ENCODE assay signal across 39 mouse cellular contexts in the genomic region with DNA sequence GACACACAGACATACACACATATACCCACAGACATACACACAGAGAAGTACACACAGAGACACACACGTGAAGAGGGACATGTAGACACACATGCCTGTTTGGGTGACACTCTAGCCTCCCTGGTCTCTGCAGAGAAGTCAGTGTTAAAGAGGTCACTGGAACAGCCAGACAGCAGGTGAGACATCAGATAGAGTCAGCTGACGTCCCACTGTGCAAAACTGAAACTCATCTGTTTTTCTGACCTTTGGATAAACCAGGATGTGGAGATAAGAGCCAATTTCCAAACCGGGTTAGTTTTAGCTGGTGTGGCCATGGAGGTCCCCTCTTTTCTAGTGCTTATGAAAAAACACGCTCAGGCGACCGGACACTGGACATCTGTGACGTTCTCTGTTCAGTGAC. TPM values are rescaled to one million over a fixed set of nuclear protein-coding genes. Genes with fewer than 3 reads are reported as not detected.
A peak's percentile ranks its signal among the peaks of the same experiment; 100 is the strongest.
DNase-seq lines count a peak whose midpoint lies in the region; ATAC-seq lines count a peak whose summit lies in the region.
"Had no signal": no experiment of that assay in that cellular context is flagged by ENCODE, and none has a peak within 500 bp of the region (broad histone marks: within the 10 kb centered on the region; RNA-seq: fewer than 3 reads in every experiment).

No protein-coding gene starts in this region.

- no peak for DNase-seq in liver
- DNase-seq in adrenal gland, adult 2 months, result no peak
- DNase-seq in midbrain, embryonic 10.5 days (ENCODE audit: low spot score), result no peak
- DNase-seq in kidney, postnatal 14 days, result no peak
- DNase-seq: adrenal gland, adult 8-10 months; cerebellum, adult 2 months; cerebellum, postnatal 14 days; gastrocnemius, postnatal 10 days; heart, postnatal 36 days; kidney, adult 18-20 months; kidney, postnatal 36 days; retina, postnatal 1 day; right cerebral cortex, postnatal 14 days; thymus, postnatal 14 days had no signal

- H3K27ac ChIP-seq in liver, embryonic 12.5 days, result 0 out of 2 replicates have a peak overlapping the region, but pooled peaks have one; percentile 3
- no peak overlapping the region for H3K27ac ChIP-seq in intestine, embryonic 16.5 days (ENCODE audit: low read length)
- peak overlapping the region; percentile 42 for H3K27ac ChIP-seq in liver, embryonic 16.5 days (ENCODE audit: low read length)
- H3K27ac ChIP-seq in midbrain, embryonic 10.5 days (replicated peaks), result no peak overlapping the region
- H3K27ac ChIP-seq: forebrain, embryonic 12.5 days; hindbrain, embryonic 12.5 days; hindbrain, postnatal 0 days; kidney, embryonic 15.5 days; lung, embryonic 15.5 days; midbrain, embryonic 13.5 days had no signal

- no peaks in the 10 kb centered on the region for H3K27me3 ChIP-seq in liver, embryonic 12.5 days (replicated peaks)
- H3K27me3 ChIP-seq in intestine, embryonic 16.5 days (replicated peaks; ENCODE audit: control insufficient read depth, insufficient read depth, low read length), result no peaks in the 10 kb centered on the region
- no peaks in the 10 kb centered on the region for H3K27me3 ChIP-seq in liver, embryonic 16.5 days (ENCODE audit: control insufficient read depth, insufficient read depth, low read depth, low read length)
- no peaks in the 10 kb centered on the region for H3K27me3 ChIP-seq in midbrain, embryonic 10.5 days (ENCODE audit: low read depth, poor library complexity, severe bottlenecking)
- H3K27me3 ChIP-seq: forebrain, embryonic 12.5 days; kidney, embryonic 15.5 days; lung, embryonic 15.5 days; midbrain, embryonic 13.5 days had no signal

- H3K9me3 ChIP-seq in liver, embryonic 12.5 days (replicated peaks), result no peaks in the 10 kb centered on the region
- H3K9me3 ChIP-seq in intestine, embryonic 16.5 days (ENCODE audit: control insufficient read depth, low read length), result no peaks in the 10 kb centered on the region
- no peaks in the 10 kb centered on the region for H3K9me3 ChIP-seq in liver, embryonic 16.5 days (replicated peaks; ENCODE audit: control insufficient read depth, low read length)
- H3K9me3 ChIP-seq in midbrain, embryonic 10.5 days (replicated peaks), result no peaks in the 10 kb centered on the region
- H3K9me3 ChIP-seq: forebrain, embryonic 12.5 days; hindbrain, embryonic 12.5 days; kidney, embryonic 15.5 days; lung, embryonic 15.5 days; midbrain, embryonic 13.5 days had no signal

- 52% methylated on average over 7 of the region's 7 CpGs for WGBS in liver, embryonic 12.5 days (ENCODE audit: insufficient replicate concordance)
- 54% methylated on average over 7 of the region's 7 CpGs for WGBS in intestine, embryonic 16.5 days
- WGBS in liver, embryonic 16.5 days (ENCODE audit: insufficient replicate concordance), result 41% methylated on average over 7 of the region's 7 CpGs
- 74% methylated on average over 7 of the region's 7 CpGs for WGBS in midbrain, embryonic 10.5 days

- peak; percentile 35 for ATAC-seq in liver, embryonic 12.5 days
- peak; percentile 45 for ATAC-seq in intestine, embryonic 16.5 days
- ATAC-seq in liver, embryonic 16.5 days (ENCODE audit: low read depth), result peak; percentile 62
- ATAC-seq: activated CD4-positive, CD25-positive, alpha-beta regulatory T cell, adult 4 months; hindbrain, postnatal 0 days; midbrain, embryonic 13.5 days had no signal

- no peak overlapping the region for H3K9ac ChIP-seq in liver, embryonic 12.5 days
- H3K9ac ChIP-seq in intestine, embryonic 16.5 days (ENCODE audit: low read depth, low read length), result no peak overlapping the region
- no peak overlapping the region for H3K9ac ChIP-seq in liver, embryonic 16.5 days (ENCODE audit: low read depth, low read length)
- H3K9ac ChIP-seq: forebrain, embryonic 12.5 days; hindbrain, embryonic 12.5 days; kidney, embryonic 15.5 days; lung, embryonic 15.5 days; midbrain, embryonic 13.5 days had no signal

- H3K36me3 ChIP-seq in liver, embryonic 12.5 days, result no peaks in the 10 kb centered on the region
- H3K36me3 ChIP-seq in intestine, embryonic 16.5 days (ENCODE audit: control insufficient read depth, insufficient read depth, low read length), result no peaks in the 10 kb centered on the region
- no peaks in the 10 kb centered on the region for H3K36me3 ChIP-seq in liver, embryonic 16.5 days (ENCODE audit: control insufficient read depth, insufficient read depth)
- H3K36me3 ChIP-seq in midbrain, embryonic 10.5 days, result no peaks in the 10 kb centered on the region
- H3K36me3 ChIP-seq: forebrain, embryonic 12.5 days; hindbrain, embryonic 12.5 days; kidney, embryonic 15.5 days; lung, embryonic 15.5 days; midbrain, embryonic 13.5 days had no signal

- H3K4me2 ChIP-seq in liver, embryonic 12.5 days, result no peak overlapping the region
- H3K4me2 ChIP-seq in intestine, embryonic 16.5 days (ENCODE audit: low read depth, low read length), result no peak overlapping the region
- no peak overlapping the region; the same call in 1 of the 2 replicates for H3K4me2 ChIP-seq in liver, embryonic 16.5 days (ENCODE audit: low read depth, low read length)
- H3K4me2 ChIP-seq: forebrain, embryonic 12.5 days; heart, embryonic 11.5 days; hindbrain, embryonic 12.5 days; kidney, embryonic 15.5 days; lung, embryonic 15.5 days; midbrain, embryonic 13.5 days had no signal

- H3K4me3 ChIP-seq in liver, embryonic 12.5 days, result no peak overlapping the region
- no peak overlapping the region for H3K4me3 ChIP-seq in intestine, embryonic 16.5 days (ENCODE audit: low read length)
- H3K4me3 ChIP-seq in liver, embryonic 16.5 days (ENCODE audit: low read depth, low read length), result no peak overlapping the region
- H3K4me3 ChIP-seq in midbrain, embryonic 10.5 days, result no peak overlapping the region
- H3K4me3 ChIP-seq: forebrain, embryonic 12.5 days; hindbrain, embryonic 12.5 days; kidney, embryonic 15.5 days; lung, embryonic 15.5 days; midbrain, embryonic 13.5 days had no signal

- peaks cover 41% of the 10 kb centered on the region for H3K4me1 ChIP-seq in liver, embryonic 12.5 days
- H3K4me1 ChIP-seq in intestine, embryonic 16.5 days (ENCODE audit: control insufficient read depth, insufficient read depth, low read length), result peaks cover 5% of the 10 kb centered on the region
- H3K4me1 ChIP-seq in liver, embryonic 16.5 days (ENCODE audit: control insufficient read depth, low read depth, low read length), result peaks cover 25% of the 10 kb centered on the region
- H3K4me1 ChIP-seq in midbrain, embryonic 10.5 days, result peaks cover 10% of the 10 kb centered on the region
- H3K4me1 ChIP-seq: forebrain, embryonic 12.5 days; midbrain, embryonic 13.5 days had no signal

RNA-seq across cellular contexts. Expression of gene Tut7, which starts 9.5 kb away (rescaled TPM):
- 66.3 and 74.4 TPM in 2 replicates for polyA plus RNA-seq in liver, embryonic 12.5 days (2016; fragmentation: Nextera tagmentation; extraction: Ambion mirVana)
- 36.1 and 38.7 TPM in 2 replicates for polyA plus RNA-seq in intestine, embryonic 16.5 days (2015; fragmentation: Nextera tagmentation; extraction: Ambion mirVana)
- polyA plus RNA-seq in liver, embryonic 16.5 days (2015; fragmentation: Nextera tagmentation; extraction: Ambion mirVana), result 57.3 and 59.6 TPM in 2 replicates
- 10 to 100 TPM; 60.9 to 79.3 TPM for total RNA-seq in adrenal gland, adult 2 months (2021)
- 14.8 and 16.4 TPM in 2 replicates for polyA plus RNA-seq in adrenal gland, adult 2 months (2012; rRNA removed)
- polyA plus RNA-seq in midbrain, embryonic 10.5 days (2016; fragmentation: Nextera tagmentation; extraction: Ambion mirVana), result 34.8 and 44.6 TPM in 2 replicates

RNA-seq across cellular contexts. Expression of gene Gm49354, which starts 50.4 kb away (rescaled TPM):
- polyA plus RNA-seq in liver, embryonic 12.5 days (2016; fragmentation: Nextera tagmentation; extraction: Ambion mirVana), result not detected in 2 replicates
- polyA plus RNA-seq in intestine, embryonic 16.5 days (2015; fragmentation: Nextera tagmentation; extraction: Ambion mirVana), result not detected in 2 replicates
- polyA plus RNA-seq in liver, embryonic 16.5 days (2015; fragmentation: Nextera tagmentation; extraction: Ambion mirVana), result not detected in 2 replicates
- not detected for total RNA-seq in adrenal gland, adult 2 months (2021)
- not detected in 2 replicates for polyA plus RNA-seq in adrenal gland, adult 2 months (2012; rRNA removed)
- polyA plus RNA-seq in midbrain, embryonic 10.5 days (2016; fragmentation: Nextera tagmentation; extraction: Ambion mirVana), result not detected in 2 replicates
- total RNA-seq: adrenal gland, adult 8-10 months; adrenal gland, postnatal 4 days; gastrocnemius, postnatal 10 days; granulocyte monocyte progenitor cell, adult 5-6 weeks; heart, postnatal 36 days; hindbrain, postnatal 0 days; layer of hippocampus, adult 8-10 months; layer of hippocampus, postnatal 25 days; left cerebral cortex, adult 8-10 months; left cerebral cortex, postnatal 36 days; megakaryocyte progenitor cell, adult 5-6 weeks had no signal
- polyA plus RNA-seq: activated CD4-positive, CD25-positive, alpha-beta regulatory T cell, adult 4 months; cerebellum, adult 2 months; cortical plate, adult 2 months; embryonic facial prominence, embryonic 14.5 days; forebrain, embryonic 12.5 days; heart, embryonic 11.5 days; heart, embryonic 16.5 days; hindbrain, embryonic 12.5 days; hindbrain, postnatal 0 days; kidney, embryonic 15.5 days; limb, embryonic 14.5 days; lung, embryonic 15.5 days; midbrain, embryonic 13.5 days; neural tube, embryonic 14.5 days; stomach, embryonic 16.5 days; urinary bladder, adult 2 months had no signal

Comparison
In these comparisons a context has a peak if more than half of its experiments do, and no peak if none do; other contexts are left out.
1. H3K27ac ChIP-seq: peak in liver, embryonic 12.5 days (single experiment) and liver, embryonic 16.5 days (single experiment); none in intestine, embryonic 16.5 days (single experiment) and midbrain, embryonic 10.5 days (single experiment).
2. Peak in every context shown above with its lines, with median percentiles within 50 percentile points of each other: ATAC-seq.